Mouse (Mus musculus) cerebellum, adult 2 months (tissue): ENCODE results near the gene Galnt17. TPM values are rescaled to one million over a fixed set of nuclear protein-coding genes. Genes with fewer than 3 reads are reported as not detected.

ENCODE experiments used
- DNase-seq, 2 experiments: peaks; one replicate each; pipeline ENCODE4 v3.0.0; 2021
- H3K27ac ChIP-seq: fragments of 200-500 bp; 2 replicates; pipeline ENCODE4 v1.5.1; 2012; ENCODE audit warnings: low read length, control low read depth, inconsistent platforms; ENCODE audit not compliant: insufficient read depth
- H3K27me3 ChIP-seq: fragments of 200-500 bp; 2 replicates; pipeline ENCODE4 v1.6.1; 2012; ENCODE audit warnings: inconsistent platforms, mild to moderate bottlenecking, low read length, moderate library complexity; ENCODE audit not compliant: control insufficient read depth, insufficient read depth
- H3K4me1 ChIP-seq: fragments of 200-500 bp; 2 replicates; pipeline ENCODE4 v1.6.1; 2011; ENCODE audit warnings: low read length; ENCODE audit not compliant: control insufficient read depth, insufficient read depth
- H3K4me3 ChIP-seq: fragments of 200-500 bp; replicated peaks from 2 replicates; pipeline ENCODE3; 2011; ENCODE audit warnings: mild to moderate bottlenecking, low read depth, low read length, control low read depth; ENCODE audit not compliant: insufficient read depth
- CTCF ChIP-seq: fragments of 200-500 bp; IDR thresholded peaks from 2 replicates; pipeline ENCODE4 v1.5.1; 2011; ENCODE audit warnings: low read depth, mild to moderate bottlenecking, control low read depth, low read length, moderate library complexity, borderline replicate concordance; ENCODE audit not compliant: insufficient read depth
- POLR2A ChIP-seq: fragments of 200-500 bp; IDR thresholded peaks from 2 replicates; pipeline ENCODE4 v1.6.1; 2011; ENCODE audit warnings: low read length, control low read depth, borderline replicate concordance; ENCODE audit not compliant: insufficient read depth
- WGBS: fragments of 180-500 bp; shearing (Covaris S2); methylation state at CpG from one replicate; pipeline ENCODE4 v1.1.7; 2018; 5-methylcytosine and 5-hydroxymethylcytosine counted together
- polyA plus RNA-seq: library from polyadenylated mRNA; depleted of rRNA; stranded (reverse); fragments of >200 nt; gene quantifications from 2 replicates; pipeline ENCODE4 v1.2.3, GENCODE M21; 2012

The Galnt17 gene
- polyA plus RNA-seq, 1 experiment = 22.2 TPM

DNA sequence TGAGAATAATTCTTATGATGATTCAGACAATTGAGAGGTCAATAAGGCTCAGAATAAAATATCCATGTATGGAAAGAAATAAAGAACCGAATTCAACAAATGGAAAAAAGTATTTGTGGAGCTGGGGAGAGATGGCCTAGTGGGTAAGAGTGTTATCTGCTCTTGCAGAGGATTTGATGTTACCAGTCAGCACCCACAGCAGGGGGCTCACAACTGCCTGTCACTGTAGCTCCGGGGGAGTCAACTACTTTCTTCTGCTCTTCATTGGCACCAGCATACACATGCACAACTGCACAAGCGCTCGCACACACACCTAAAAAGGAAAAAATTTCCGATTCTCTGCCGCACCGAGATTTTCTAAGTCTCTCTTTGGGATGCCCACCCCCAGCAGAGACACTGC is 130.4 kb downstream of the Galnt17 start:
- Histone ChIP-seq H3K27me3 (no peaks in the 10 kb centered on the region; the same call in 1 of the 2 replicates), H3K4me3 (no peak overlapping the region), H3K27ac (no peak overlapping the region), H3K4me1 (0 out of 2 replicates have a peak, but pooled peaks cover 4% of the 10 kb centered on the region)
- 80% methylated on average over 7 of the region's 7 CpGs for WGBS
- DNase-seq = no peak
- TF ChIP-seq POLR2A (no peak), CTCF (no peak)

DNA sequence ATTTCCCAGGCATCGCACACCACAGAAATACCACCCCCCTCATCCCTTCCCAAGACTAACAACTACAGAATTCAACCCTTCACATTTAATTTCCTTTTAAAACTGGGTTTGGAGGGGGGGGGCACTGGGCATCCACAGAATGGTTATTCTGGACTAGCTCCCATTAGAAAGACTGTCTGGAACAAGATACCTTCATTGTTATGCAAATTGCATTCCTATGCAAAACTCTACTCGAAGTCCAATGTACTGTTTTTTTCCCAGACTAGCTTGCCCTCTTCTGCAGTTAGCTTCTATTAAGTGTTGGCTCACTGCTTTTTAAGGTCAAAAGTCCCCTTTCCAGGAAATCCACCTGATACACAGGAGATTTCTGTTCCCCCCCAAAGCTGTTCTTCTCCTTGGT is 131.1 kb downstream of the Galnt17 start:
- no peak for TF ChIP-seq POLR2A
- Histone ChIP-seq H3K27ac (no peak overlapping the region), H3K4me1 (0 out of 2 replicates have a peak, but pooled peaks cover 4% of the 10 kb centered on the region), H3K27me3 (no peaks in the 10 kb centered on the region; the same call in 1 of the 2 replicates), H3K4me3 (no peak overlapping the region)
- 62% methylated on average over 2 of the region's 2 CpGs for WGBS
- no peak for DNase-seq

DNA sequence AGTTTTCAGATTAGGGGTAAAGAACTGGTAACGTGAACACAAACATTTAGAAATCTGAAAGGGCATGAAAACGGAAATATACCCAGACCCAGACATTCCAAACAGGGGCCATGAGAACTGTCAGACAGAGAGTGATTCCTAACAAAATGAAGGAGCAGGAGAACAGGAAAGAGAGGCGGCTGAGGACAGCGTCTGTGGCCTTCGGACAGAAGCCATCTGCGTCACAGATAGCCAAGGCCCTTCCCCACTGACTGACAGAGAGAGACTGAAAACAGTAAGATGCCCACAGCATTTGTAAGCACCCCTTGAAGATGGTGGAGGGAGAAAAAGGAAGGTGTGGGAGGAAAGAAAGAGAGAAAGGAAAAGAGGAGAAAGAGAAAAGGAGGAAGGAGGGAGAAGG is 139.1 kb downstream of the Galnt17 start:
- H3K27me3 ChIP-seq = no peaks in the 10 kb centered on the region
- no peak for TF ChIP-seq POLR2A
- TF ChIP-seq CTCF = no peak
- H3K4me3 ChIP-seq = no peak overlapping the region
- no peak for DNase-seq
- no peak overlapping the region for H3K27ac ChIP-seq
- WGBS = 97% methylated on average over 6 of the region's 6 CpGs
- H3K4me1 ChIP-seq = peaks cover 5% of the 10 kb centered on the region

DNA sequence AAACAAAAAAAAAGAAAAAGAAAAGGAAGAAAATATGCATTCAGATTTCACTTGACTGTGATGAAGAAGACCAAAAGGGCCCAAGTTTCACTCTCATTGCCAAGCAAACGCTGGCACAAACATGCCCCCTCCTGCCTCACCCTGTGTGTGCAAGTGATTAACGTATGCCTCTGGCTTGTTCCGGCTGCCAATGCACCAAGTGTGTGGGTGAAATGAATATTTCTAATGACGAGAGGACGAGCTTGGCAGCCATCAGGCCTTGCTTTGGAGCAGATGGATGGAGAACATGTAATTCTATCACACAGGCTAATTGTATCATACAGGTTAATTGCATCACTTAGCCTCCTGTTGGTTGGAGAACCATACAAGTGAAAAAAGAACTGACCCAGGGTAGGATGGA is 140.9 kb downstream of the Galnt17 start:
- TF ChIP-seq POLR2A = no peak
- no peak for TF ChIP-seq CTCF
- 13% methylated on average over 5 of the region's 5 CpGs for WGBS
- peak; percentile 58 to 78 for DNase-seq
- Histone ChIP-seq H3K27ac (no peak overlapping the region), H3K27me3 (no peaks in the 10 kb centered on the region), H3K4me3 (no peak overlapping the region), H3K4me1 (peaks cover 5% of the 10 kb centered on the region)

DNA sequence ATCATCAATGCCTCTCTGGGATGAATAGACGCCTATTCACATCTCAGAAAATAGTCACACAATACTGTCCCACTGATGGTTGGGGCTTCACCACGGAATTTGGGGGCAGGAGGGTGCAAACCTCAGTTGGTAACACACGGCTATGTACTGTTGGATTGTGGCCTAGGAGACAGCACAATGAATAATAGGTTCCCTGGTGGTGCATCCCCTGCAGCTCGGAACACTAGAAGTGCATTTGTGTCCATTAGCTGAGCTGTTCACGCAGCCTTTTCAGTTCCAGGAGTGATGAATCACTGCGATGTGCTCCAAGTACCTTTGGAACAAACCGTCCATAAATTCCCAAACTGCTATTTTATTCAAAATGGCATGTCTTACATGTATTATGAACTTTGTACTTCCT is 142.6 kb downstream of the Galnt17 start:
- H3K27me3 ChIP-seq = no peaks in the 10 kb centered on the region
- H3K27ac ChIP-seq = no peak overlapping the region
- no peak overlapping the region for H3K4me3 ChIP-seq
- DNase-seq = peak in 1 of 2 experiments; percentile 43
- H3K4me1 ChIP-seq = peaks cover 5% of the 10 kb centered on the region
- 58% methylated on average over 7 of the region's 7 CpGs for WGBS
- no peak for TF ChIP-seq POLR2A
- no peak for TF ChIP-seq CTCF

DNA sequence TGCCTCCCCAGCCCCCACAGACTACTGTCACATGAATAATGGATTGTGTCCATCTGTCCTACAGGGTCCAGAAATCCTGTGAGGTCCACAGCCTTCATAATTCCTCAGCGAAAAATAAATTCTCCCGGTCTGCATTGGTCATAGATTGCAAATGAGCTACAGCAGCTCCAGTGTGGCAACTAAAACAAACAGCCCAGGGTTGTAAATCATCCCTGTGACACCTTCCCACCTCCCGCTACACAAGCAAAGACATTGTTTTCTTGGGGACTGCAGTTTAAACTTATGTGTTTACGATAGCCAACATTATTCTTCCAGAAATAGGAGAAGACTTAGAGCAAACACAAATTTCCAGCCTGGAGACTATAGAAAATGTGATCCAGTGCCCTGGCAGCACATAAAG is 150.4 kb downstream of the Galnt17 start:
- H3K27me3 ChIP-seq = no peaks in the 10 kb centered on the region
- 97% methylated on average over 4 of the region's 4 CpGs for WGBS
- no peak for DNase-seq
- no peaks in the 10 kb centered on the region for H3K4me1 ChIP-seq
- H3K4me3 ChIP-seq = no peak overlapping the region
- no peak overlapping the region for H3K27ac ChIP-seq
- no peak for TF ChIP-seq CTCF
- TF ChIP-seq POLR2A = no peak

DNA sequence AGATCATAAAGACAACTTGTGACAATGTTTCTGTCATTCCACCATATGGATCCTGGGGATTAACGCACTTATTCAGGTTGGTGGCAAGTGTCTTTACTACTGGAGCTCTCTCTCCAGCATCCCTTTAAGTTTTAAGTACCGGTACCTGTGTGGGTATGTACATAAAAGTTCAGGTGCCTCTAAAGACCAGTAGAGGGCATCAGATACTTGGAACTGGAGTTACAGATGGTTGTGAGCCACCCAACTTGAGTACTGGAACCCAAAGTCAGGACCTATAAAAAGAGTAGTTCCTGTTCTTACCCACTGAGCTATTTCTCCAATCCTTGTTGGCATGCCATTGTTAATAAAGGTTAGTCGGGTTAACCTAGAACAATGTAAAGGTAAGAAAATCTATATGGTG is 152.0 kb downstream of the Galnt17 start:
- H3K4me3 ChIP-seq = no peak overlapping the region
- no peaks in the 10 kb centered on the region for H3K4me1 ChIP-seq
- TF ChIP-seq CTCF (no peak), POLR2A (no peak)
- no peak overlapping the region for H3K27ac ChIP-seq
- WGBS = 86% methylated on average over 3 of the region's 3 CpGs
- H3K27me3 ChIP-seq = no peaks in the 10 kb centered on the region
- no peak for DNase-seq

DNA sequence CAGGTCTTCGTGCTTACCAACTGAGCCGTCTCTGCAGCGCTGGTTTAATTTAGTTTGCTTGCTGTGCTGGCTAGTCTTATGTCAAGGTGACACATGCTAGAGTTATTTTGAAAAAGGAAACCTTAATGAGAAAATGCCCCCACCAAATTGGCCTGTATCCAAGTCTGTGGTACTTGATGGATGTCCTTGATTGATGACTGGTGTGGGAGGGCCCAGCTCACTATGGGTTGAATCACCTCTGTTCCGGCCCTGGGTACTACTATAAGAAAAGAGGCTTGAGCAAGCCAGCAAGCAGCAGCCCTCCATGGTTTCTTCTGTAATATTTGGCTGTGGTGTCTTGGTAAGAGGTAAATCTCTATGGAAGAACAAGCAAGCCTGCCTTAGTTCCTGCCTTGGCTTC is 165.7 kb downstream of the Galnt17 start:
- TF ChIP-seq CTCF = no peak
- TF ChIP-seq POLR2A = no peak
- 93% methylated on average over 4 of the region's 4 CpGs for WGBS
- no peak overlapping the region for H3K27ac ChIP-seq
- H3K4me3 ChIP-seq = no peak overlapping the region
- H3K4me1 ChIP-seq = no peaks in the 10 kb centered on the region; the same call in 1 of the 2 replicates
- DNase-seq = no peak
- no peaks in the 10 kb centered on the region for H3K27me3 ChIP-seq
